Mouse (Mus musculus): ENCODE measurements around the gene Bcan.
A peak's percentile ranks its signal among the peaks of the same experiment; 100 is the strongest.

Gene Bcan

DNA sequence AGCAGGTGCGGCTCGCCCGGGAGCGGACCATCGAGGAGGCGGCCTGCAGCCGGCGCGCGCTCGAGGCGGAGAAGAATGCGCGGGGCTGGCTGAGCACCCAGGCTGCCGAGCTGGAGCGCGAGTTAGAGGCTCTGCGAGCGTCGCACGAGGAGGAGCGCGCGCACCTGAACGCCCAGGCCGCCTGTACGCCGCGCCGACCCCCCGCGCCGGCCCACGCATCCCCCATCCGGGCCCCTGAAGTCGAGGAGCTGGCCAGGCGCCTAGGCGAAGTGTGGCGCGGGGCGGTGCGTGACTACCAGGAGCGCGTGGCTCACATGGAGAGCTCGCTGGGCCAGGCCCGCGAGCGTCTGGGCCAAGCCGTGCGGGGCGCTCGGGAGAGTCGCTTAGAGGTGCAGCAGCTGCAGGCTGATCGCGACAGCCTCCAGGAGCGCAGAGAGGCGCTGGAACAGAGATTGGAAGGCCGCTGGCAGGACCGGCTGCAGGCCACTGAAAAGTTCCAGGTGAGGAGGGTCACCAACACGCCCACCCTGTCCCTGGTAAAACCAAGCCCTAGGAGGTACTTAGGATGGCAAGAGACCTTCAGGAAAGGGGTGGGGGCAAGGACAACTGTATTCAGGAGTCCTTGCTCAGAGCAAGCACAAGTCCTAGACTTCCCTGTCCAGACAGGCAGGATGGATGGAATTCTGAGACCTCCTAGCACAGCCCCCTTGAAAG, 28.4 kb downstream of the Bcan start:
- no peak for DNase-seq

GRCm38 (mm10) chr3:87970939-87971488, 29.0 kb downstream of the Bcan start, which contains the start of gene Nes:
Nes (plus strand) TSS chr3:87971078.
- DNase-seq = peak; percentile 18

GRCm38 (mm10) chr3:87970184-87970938, 29.7 kb downstream of the Bcan start:
- peak; percentile 56 for DNase-seq

DNA sequence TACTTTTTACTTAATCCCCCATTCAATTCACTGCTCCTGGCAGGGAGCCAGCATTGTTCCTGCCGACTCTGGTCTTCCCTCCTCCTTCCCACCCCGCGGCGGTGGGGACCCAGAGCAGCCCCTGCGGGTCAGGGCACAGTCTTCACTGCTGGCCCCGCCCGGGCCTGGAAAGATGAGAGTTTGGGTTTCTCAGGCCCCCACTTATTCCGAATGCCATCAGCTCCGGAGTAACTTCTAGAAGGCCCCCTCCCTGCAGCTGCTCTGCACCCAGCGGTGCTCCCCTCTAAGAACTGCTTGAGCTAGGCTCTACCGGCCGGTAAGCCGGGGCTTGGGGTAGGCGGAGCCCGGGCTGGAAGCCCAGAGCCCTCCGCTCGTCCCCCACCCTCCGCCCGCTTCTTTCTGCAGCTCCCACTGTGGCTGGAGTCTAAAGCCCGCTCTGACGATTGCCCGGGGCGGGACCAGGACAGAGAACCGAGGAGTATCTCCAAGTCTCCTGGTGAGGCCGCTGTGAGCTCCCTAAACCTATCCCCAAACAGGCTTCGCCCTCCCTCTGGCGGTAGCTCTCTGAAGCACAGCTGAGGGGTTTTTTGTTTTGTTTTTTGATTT, 39.3 kb downstream of the Bcan start:
- peak; percentile 70 for DNase-seq

DNA sequence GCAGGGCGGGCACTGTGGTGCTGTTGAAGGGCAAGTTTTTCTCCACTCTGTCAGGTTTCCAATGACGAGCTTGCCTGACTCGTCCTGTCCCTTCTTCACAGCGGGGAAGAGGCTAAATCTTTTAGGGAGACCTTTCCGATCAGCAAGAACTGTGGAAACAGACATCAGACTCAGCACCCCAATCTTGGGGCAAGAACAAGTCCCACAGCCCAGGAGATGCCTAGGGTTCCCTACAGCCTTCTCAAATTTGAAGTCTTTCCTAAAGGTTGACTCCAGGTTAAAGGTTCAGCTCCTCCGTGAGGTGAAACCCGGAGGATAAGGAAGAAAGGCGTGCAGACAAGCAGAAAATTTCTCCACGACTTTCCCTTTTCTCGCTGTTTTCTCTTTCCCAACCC, 39.8 kb downstream of the Bcan start:
- DNase-seq = no peak

GRCm38 (mm10) chr3:87959371-87959770, 40.7 kb downstream of the Bcan start:
- DNase-seq = no peak

DNA sequence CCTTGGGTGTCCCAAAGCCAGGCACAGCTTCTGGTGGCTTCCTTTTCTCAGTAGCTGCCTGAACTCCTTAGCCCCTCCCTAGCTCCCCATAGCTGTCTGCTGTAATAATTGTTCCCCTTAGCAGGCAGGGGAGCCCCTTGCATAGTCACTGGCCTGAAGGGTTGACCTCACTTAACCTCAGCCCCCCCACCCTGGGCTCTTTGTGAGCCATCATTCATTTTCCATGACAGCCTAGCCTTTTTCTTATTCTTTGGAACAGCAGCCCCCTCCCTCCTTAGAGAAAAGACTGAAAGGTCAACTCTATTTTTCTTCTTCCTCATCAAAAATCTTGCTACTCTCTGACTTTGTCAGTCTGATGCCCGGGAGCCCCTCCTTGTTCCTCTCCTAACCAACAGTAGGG, 41.1 kb downstream of the Bcan start:
- DNase-seq = no peak

DNA sequence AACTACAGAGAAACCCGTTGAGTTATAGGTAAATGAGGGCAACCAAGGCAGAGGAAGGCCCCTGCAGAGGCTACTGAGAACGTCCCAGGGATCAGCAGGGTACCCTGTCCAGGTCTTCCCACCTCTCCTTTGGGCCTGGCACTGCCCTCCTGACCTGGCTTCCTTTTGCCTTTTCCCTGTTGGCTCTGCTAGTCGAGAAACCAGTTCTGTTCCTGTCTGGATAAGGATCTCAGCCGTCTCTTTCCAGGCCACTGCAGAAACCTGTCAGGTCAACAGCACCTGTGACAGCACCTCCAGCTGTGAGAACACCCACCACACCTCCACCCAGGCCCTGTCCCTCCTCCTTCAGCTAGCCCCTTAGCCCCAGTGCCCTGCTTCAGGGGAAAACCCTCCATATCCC, 41.6 kb downstream of the Bcan start:
- DNase-seq = no peak

GRCm38 (mm10) chr3:87958056-87958455, 42.0 kb downstream of the Bcan start:
- DNase-seq = no peak

DNA sequence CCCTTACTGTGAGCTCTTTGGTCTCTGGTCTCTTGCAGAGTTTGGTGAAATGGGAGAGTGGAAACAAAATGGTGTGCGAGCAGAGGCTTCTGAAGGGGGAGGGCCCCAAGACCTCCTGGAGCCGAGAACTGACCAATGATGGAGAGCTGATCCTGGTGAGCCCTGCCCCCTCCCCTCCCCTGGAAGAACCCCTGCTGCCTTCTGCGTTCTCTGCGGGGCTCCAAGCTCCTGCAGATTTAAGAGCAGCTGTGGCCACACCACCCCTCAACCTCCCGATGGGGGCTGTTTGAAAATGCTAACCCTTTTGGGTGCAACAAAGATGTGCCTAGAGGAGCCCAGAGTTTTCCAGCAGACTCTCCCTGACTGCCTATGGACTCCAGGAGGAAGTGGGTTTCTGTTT, 47.6 kb downstream of the Bcan start:
- no peak for DNase-seq

GRCm38 (mm10) chr3:87951946-87952345, 48.1 kb downstream of the Bcan start:
- DNase-seq = no peak

- DNase-seq = no peak
These were observed 50.0 kb downstream of the Bcan start for GRCm38 (mm10) chr3:87949955-87950515.

DNA sequence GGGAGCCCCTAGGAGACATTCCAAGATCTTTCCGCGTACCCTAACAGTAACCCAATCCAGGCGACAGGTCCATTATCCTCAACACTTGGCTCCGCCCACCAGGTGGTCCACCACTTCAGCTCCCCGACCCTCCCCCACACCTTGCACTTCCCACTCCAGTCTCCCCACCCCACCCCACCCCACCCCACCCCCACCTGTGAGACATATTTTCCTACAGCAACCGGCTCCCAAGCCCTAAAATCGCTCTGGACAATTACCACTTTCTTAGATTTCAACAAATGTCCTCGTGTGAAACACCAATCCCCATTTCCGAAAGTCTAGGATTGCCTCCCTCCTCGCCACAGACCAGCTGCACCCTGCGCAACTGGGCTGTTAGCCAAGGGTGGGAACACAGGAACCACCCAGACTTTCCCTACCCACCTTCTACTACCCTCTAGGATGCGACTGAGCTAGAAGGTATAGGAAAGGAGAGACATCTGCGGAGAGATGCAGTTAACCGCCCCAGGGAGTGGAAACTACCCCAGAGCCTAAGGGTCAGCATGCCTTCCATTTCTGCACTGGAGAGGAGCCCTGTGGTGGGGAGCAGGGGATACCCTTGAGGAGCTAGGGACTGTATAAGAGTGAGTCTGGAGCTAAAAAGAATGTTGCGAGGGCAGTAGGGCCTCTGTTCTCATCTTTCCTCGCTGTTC, 50.6 kb downstream of the Bcan start:
- no peak for DNase-seq

DNA sequence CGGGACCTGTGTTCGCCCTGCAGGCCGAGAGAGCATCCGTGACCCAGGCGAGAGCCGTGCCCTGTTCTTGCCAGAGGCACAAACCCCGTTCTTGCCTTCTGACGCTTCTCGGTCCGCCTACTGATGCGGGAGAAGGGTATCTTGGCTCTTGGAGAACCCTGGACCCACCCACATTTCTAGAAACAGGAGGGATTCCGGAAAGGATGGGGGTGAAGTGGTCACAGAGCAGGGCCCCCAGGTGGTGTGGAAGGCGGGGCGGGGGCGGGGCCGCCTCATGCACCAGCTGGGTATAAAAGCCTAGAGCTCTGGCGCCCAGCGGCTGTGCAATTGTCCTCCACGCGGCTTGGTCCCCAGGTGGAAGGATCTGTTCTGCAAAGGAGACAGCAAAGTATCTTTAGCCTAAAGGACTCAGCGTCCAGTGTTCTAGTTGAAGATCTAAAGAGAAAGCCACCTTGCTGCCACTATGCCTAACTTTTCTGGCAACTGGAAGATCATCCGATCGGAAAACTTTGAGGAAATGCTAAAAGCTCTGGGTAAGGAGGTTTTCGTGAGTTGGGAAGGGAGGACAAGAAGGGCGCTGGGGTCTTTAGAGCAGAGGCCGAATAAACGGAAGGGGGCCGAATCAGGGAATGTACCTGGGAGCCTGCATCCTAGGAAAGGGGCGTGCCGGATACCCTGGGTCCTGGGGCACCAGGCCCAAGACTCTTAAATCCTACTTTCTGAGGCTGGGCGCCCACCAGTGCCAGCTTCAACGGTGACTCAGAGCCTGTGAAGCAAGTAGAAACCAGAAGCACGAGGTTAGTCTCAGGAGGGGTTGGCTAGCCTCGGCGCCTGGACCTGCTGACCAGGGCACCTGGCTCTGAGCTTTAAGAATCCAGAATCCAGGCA, 51.4 kb downstream of the Bcan start, which contains the start of gene Crabp2:
Gene Crabp2, plus strand, starts transcription at position 289 of the 888 bp plus-strand sequence.
- DNase-seq = no peak

GRCm38 (mm10) chr3:87947811-87948199, 52.2 kb downstream of the Bcan start:
- no peak for DNase-seq

- DNase-seq = no peak
These were observed 52.8 kb downstream of the Bcan start for GRCm38 (mm10) chr3:87947056-87947810.

DNA sequence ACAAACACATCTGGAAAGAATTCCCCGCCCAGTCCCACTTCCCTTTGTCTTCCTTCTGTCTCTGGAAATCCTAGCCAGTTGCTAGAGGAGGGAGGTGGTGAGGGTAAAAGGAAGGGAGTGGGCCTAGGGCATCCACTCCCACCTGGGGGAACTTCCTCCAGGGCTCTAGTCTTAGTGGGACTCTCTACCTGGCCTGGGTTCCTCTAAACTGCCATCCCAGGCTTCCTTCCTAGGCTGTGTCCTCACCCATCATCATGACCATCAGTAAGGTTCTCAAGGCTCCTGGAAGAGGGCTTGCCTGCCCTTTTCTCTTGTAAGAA, 53.5 kb downstream of the Bcan start:
- no peak for DNase-seq

DNA sequence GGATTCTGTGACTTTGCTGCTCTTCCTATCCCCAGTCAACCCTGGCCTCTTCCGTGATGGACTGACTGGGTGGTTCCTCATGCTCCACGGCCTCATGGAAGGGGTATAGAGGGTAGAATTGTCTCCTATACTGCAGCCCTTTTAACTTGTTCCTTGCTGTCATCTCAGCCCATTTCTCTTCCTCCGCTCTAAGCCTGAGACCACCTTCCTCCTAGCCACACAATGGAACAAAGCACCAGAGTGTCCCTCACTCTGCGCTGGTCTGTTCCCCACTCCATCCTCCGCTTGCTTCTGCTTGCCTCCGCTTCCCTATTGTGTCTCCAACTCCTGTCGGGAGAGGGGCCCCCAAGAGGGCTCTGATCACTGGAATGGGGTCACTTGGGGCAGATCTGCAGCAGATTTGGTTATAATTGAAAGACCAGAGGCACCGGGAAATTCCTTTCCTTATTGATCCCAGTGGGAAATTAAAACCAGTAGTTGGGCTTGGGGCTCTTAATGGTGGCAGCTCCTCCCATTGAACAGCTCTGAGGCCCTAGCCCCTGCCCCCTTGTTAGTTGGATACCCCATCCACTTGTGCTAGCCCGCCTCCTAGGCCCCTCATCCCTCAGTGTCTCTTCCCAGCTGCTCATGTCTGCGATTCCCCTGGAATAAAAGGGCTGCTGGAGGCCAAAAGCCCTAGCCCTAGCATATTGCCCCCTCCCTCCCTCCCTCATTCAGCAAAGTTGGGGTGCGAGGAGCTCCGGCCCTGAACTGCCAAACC, 54.1 kb downstream of the Bcan start:
- no peak for DNase-seq

DNA sequence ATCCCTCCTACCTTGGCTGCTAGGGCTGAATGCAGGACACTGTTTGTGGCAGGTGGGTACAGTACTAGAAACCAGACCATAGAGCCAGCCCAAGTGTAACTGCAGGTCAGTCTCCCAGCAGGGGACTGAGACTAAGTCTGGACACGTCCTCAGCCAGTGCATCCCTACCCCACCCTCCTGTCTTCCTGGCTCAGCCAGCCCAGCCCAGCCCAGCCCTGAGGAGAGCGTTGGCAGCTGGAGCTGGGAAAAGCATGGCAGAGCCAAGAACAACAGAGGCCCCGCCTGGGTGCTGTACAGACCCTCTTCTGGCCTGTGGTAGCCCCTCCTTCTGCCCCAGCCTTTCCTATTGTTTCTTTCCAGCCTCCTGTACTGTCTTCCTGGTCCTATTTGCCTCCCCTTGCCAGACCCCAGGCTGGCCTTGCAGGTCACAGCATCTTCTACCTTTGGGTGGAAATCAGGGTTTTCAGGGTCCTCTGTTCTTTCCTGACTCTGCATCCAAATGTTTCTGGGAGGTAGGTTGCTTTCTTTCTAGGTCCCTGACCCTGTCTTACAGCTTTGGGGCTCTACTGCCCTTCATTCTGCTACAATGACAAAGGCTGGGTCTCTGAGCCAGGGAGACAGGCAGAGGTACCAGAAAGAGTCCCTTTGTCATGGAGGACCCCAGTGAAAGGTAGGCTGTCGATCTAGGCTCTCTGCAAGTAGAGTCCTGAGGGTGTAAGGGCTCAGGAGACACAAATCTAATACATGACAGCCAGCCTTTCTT, 55.0 kb downstream of the Bcan start:
- no peak for DNase-seq

Data from thymus, postnatal 25 days (tissue).